ENCODE assay signal across 8 mouse cellular contexts in the genomic region with DNA sequence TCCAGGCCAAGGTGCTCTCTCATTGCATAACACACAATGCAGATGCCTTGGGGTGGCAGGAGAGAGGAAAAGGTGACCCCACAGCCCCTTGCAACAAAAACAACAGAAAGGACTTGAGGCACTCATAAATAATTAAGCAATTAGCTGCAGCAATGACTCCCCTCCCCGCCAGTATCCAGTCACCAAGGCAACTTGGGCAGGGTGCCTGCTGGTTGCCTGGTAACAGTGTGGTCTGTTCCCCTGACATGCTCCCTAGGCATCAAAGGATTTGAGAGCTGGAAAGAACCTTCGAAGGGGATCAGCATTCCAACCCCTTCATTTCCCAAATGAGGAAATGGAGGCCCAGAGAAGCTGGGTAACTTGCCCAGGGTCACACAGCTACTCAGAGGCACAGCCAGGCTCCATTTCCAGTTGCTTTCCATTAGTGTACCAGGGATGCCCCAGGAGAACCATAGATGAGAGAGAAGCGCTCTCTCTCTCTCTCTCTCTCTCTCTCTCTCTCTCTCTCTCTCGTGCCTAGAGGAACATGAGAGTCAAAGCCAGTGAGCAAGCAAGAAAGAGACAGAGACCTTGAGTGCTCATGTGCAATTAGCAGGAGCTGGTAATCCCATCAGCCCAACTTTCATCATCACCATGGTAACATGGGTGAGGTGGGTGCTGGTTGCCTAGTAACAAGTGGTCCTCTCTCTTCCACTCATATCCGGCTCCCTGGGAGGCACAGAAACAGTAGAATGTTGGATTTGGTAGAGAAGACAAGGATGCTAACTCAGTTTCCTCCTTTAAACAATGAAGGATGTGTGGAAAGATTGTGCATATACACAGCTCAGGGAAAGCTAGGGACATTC. TPM values are rescaled to one million over a fixed set of nuclear protein-coding genes. Genes with fewer than 3 reads are reported as not detected.
A peak's percentile ranks its signal among the peaks of the same experiment; 100 is the strongest.
DNase-seq lines count a peak whose midpoint lies in the region; ATAC-seq and TF ChIP-seq lines count a peak whose summit lies in the region.

No protein-coding gene starts in this region.

- H3K9me3 ChIP-seq in forebrain, embryonic 12.5 days = no peaks in the 10 kb centered on the region
- H3K9me3 ChIP-seq in midbrain, embryonic 13.5 days = no peaks in the 10 kb centered on the region

- peak; percentile 84 for ATAC-seq in forebrain, embryonic 12.5 days (ENCODE audit: low FRiP score)
- peak; percentile 86 for ATAC-seq in midbrain, embryonic 13.5 days
- no peak for ATAC-seq in granulocyte monocyte progenitor cell, adult 5-6 weeks (replicated peaks; ENCODE audit: poor library complexity, severe bottlenecking)

- DNase-seq in brain, embryonic 14.5 days (ENCODE audit: low read depth) = peak; percentile 97
- peak; percentile 35 to 46 for DNase-seq in kidney, postnatal 4 days
- DNase-seq in thymus, postnatal 10 days (ENCODE audit: low spot score in 2 of 2) = no peak
- no peak for DNase-seq in spleen, postnatal 4 days (ENCODE audit: low spot score in 2 of 2)
- DNase-seq in urinary bladder, postnatal 14 days (ENCODE audit: low spot score) = no peak

- no peak for TF ChIP-seq POLR2A in brain, embryonic 14.5 days (IDR thresholded peaks at IDR 0.05; ENCODE audit: borderline replicate concordance, extremely low read depth, insufficient read depth, insufficient read length, poor library complexity, severe bottlenecking)

- peaks cover 15% of the 10 kb centered on the region for H3K27me3 ChIP-seq in forebrain, embryonic 12.5 days
- H3K27me3 ChIP-seq in midbrain, embryonic 13.5 days = peaks cover 13% of the 10 kb centered on the region

- peak overlapping the region; percentile 87 for H3K27ac ChIP-seq in forebrain, embryonic 12.5 days
- peak overlapping the region; percentile 77 for H3K27ac ChIP-seq in midbrain, embryonic 13.5 days

- peaks cover 57% of the 10 kb centered on the region for H3K4me1 ChIP-seq in forebrain, embryonic 12.5 days
- peaks cover 61% of the 10 kb centered on the region for H3K4me1 ChIP-seq in midbrain, embryonic 13.5 days (replicated peaks)

- no peaks in the 10 kb centered on the region for H3K36me3 ChIP-seq in forebrain, embryonic 12.5 days (replicated peaks)
- H3K36me3 ChIP-seq in midbrain, embryonic 13.5 days = no peaks in the 10 kb centered on the region

- H3K9ac ChIP-seq in forebrain, embryonic 12.5 days = no peak overlapping the region
- no peak overlapping the region for H3K9ac ChIP-seq in midbrain, embryonic 13.5 days (replicated peaks)

- peak overlapping the region; percentile 24; the same call in 1 of the 2 replicates for H3K4me2 ChIP-seq in forebrain, embryonic 12.5 days
- H3K4me2 ChIP-seq in midbrain, embryonic 13.5 days (replicated peaks) = peak overlapping the region; percentile 31

- 11% methylated on average over 5 of the region's 5 CpGs for WGBS in forebrain, embryonic 12.5 days
- 10% methylated on average over 5 of the region's 5 CpGs for WGBS in midbrain, embryonic 13.5 days

- H3K4me3 ChIP-seq in forebrain, embryonic 12.5 days (replicated peaks) = no peak overlapping the region
- H3K4me3 ChIP-seq in midbrain, embryonic 13.5 days (replicated peaks) = no peak overlapping the region

- TF ChIP-seq CTCF in brain, embryonic 14.5 days (IDR thresholded peaks at IDR 0.05; ENCODE audit: borderline replicate concordance, extremely low read depth, insufficient read depth, insufficient read length) = no peak

RNA-seq across cellular contexts. Expression of a gene that starts 3.1 kb away (rescaled TPM):
- polyA plus RNA-seq in brain, embryonic 14.5 days (2012; rRNA removed) = 0.93 and 1.8 TPM in 2 replicates
- polyA plus RNA-seq in forebrain, embryonic 12.5 days (2016; fragmentation: Nextera tagmentation; extraction: Ambion mirVana) = 4.2 and 6.0 TPM in 2 replicates
- 3.2 and 3.6 TPM in 2 replicates for polyA plus RNA-seq in midbrain, embryonic 13.5 days (2015; fragmentation: Nextera tagmentation; extraction: Ambion mirVana)
- total RNA-seq in granulocyte monocyte progenitor cell, adult 5-6 weeks (2014; fragmentation: Nextera tagmentation) = 28.1 and 28.6 TPM in 2 replicates
- total RNA-seq in granulocyte monocyte progenitor cell, adult 5-6 weeks (2017) = 5.2 and 7.3 TPM in 2 replicates

RNA-seq across cellular contexts. Expression of a gene that starts 3.1 kb away (rescaled TPM):
- polyA plus RNA-seq in brain, embryonic 14.5 days (2012; rRNA removed) = 10.6 and 11.6 TPM in 2 replicates
- polyA plus RNA-seq in forebrain, embryonic 12.5 days (2016; fragmentation: Nextera tagmentation; extraction: Ambion mirVana) = 12.7 and 13.1 TPM in 2 replicates
- polyA plus RNA-seq in midbrain, embryonic 13.5 days (2015; fragmentation: Nextera tagmentation; extraction: Ambion mirVana) = 8.8 and 9.8 TPM in 2 replicates
- 23.2 and 33.9 TPM in 2 replicates for total RNA-seq in granulocyte monocyte progenitor cell, adult 5-6 weeks (2014; fragmentation: Nextera tagmentation)
- total RNA-seq in granulocyte monocyte progenitor cell, adult 5-6 weeks (2017) = 24.1 and 26.8 TPM in 2 replicates

RNA-seq across cellular contexts. Expression of a gene that starts 22.8 kb away (rescaled TPM):
- polyA plus RNA-seq in brain, embryonic 14.5 days (2012; rRNA removed) = 26.5 and 38.8 TPM in 2 replicates
- 5.9 and 6.7 TPM in 2 replicates for polyA plus RNA-seq in forebrain, embryonic 12.5 days (2016; fragmentation: Nextera tagmentation; extraction: Ambion mirVana)
- polyA plus RNA-seq in midbrain, embryonic 13.5 days (2015; fragmentation: Nextera tagmentation; extraction: Ambion mirVana) = 8.4 and 9.0 TPM in 2 replicates
- not detected in 2 replicates for total RNA-seq in granulocyte monocyte progenitor cell, adult 5-6 weeks (2014; fragmentation: Nextera tagmentation)
- 0.09 TPM in 1 of 2 replicates, not detected in the other for total RNA-seq in granulocyte monocyte progenitor cell, adult 5-6 weeks (2017)

RNA-seq across cellular contexts. Expression of a gene that starts 56.5 kb away (rescaled TPM):
- 0.06 and 0.46 TPM in 2 replicates for polyA plus RNA-seq in brain, embryonic 14.5 days (2012; rRNA removed)
- 1.1 and 2.1 TPM in 2 replicates for polyA plus RNA-seq in forebrain, embryonic 12.5 days (2016; fragmentation: Nextera tagmentation; extraction: Ambion mirVana)
- polyA plus RNA-seq in midbrain, embryonic 13.5 days (2015; fragmentation: Nextera tagmentation; extraction: Ambion mirVana) = 0.32 and 0.39 TPM in 2 replicates
- total RNA-seq in granulocyte monocyte progenitor cell, adult 5-6 weeks (2014; fragmentation: Nextera tagmentation) = not detected in 2 replicates
- total RNA-seq in granulocyte monocyte progenitor cell, adult 5-6 weeks (2017) = not detected in 2 replicates

Comparison
In these comparisons a context has a peak if more than half of its experiments do, and no peak if none do; other contexts are left out.
1. DNase-seq: peak in brain, embryonic 14.5 days (single experiment) and kidney, postnatal 4 days (2 of 2); none in thymus, postnatal 10 days (0 of 2), spleen, postnatal 4 days (0 of 2) and urinary bladder, postnatal 14 days (single experiment).